Mouse (Mus musculus) forebrain, embryonic 12.5 days (tissue): ENCODE results near the gene Ugt8a. TPM values are rescaled to one million over a fixed set of nuclear protein-coding genes. Genes with fewer than 3 reads are reported as not detected.

Experiments used
- ATAC-seq: fragments of 200-750 bp; cut with Nextera tagmentation; 2 replicates; pipeline ENCODE4 v1.8.0; 2017; ENCODE audit warnings: moderate TSS enrichment; ENCODE audit not compliant: low FRiP score
- H3K27ac ChIP-seq: fragments of 300-500 bp; sonication (generic); 2 replicates; pipeline ENCODE4 v1.5.1; 2016; ENCODE audit warnings: mild to moderate bottlenecking
- H3K27me3 ChIP-seq: fragments of 300-500 bp; sonication (generic); 2 replicates; pipeline ENCODE4 v1.6.1; 2016; ENCODE audit warnings: mild to moderate bottlenecking
- H3K36me3 ChIP-seq: fragments of 300-500 bp; sonication (generic); replicated peaks from 2 replicates; pipeline ENCODE4 v1.6.1; 2016; ENCODE audit warnings: mild to moderate bottlenecking
- H3K4me1 ChIP-seq: fragments of 300-500 bp; sonication (generic); 2 replicates; pipeline ENCODE4 v1.6.1; 2016
- H3K4me2 ChIP-seq: fragments of 300-500 bp; sonication (generic); 2 replicates; pipeline ENCODE4 v1.6.1; 2016; ENCODE audit warnings: mild to moderate bottlenecking, moderate library complexity
- H3K4me3 ChIP-seq: fragments of 300-500 bp; sonication (generic); replicated peaks from 2 replicates; pipeline ENCODE4 v1.5.1; 2016; ENCODE audit warnings: mild to moderate bottlenecking
- H3K9ac ChIP-seq: fragments of 300-500 bp; sonication (generic); 2 replicates; pipeline ENCODE4 v1.6.1; 2016; ENCODE audit warnings: mild to moderate bottlenecking
- H3K9me3 ChIP-seq: fragments of 300-500 bp; sonication (generic); 2 replicates; pipeline ENCODE4 v1.6.1; 2016
- WGBS: fragments of 180-500 bp; shearing (Covaris S2); methylation state at CpG from one replicate; pipeline ENCODE4 v1.1.7; 2016; 5-methylcytosine and 5-hydroxymethylcytosine counted together
- polyA plus RNA-seq: library from polyadenylated mRNA; unstranded; fragments of >200 nt; fragmentation: Nextera tagmentation; extraction: Ambion mirVana; gene quantifications from 2 replicates; pipeline ENCODE4 v1.2.1, GENCODE M21; 2016

Ugt8a gene
- polyA plus RNA-seq, 1 experiment from 2014 or later = 4.1 TPM

- ATAC-seq = no peak
- no peak overlapping the region for H3K4me2 ChIP-seq
- no peak overlapping the region for H3K4me3 ChIP-seq
- H3K9me3 ChIP-seq = no peaks in the 10 kb centered on the region
- H3K36me3 ChIP-seq = no peaks in the 10 kb centered on the region
- no peaks in the 10 kb centered on the region for H3K27me3 ChIP-seq
- WGBS = 84% methylated on average over 4 of the region's 4 CpGs
- no peaks in the 10 kb centered on the region for H3K4me1 ChIP-seq
- no peak overlapping the region for H3K27ac ChIP-seq
- no peak overlapping the region for H3K9ac ChIP-seq
Measured at GRCm38 (mm10) chr3:125828051-125828450, 110.4 kb downstream of the Ugt8a start.

- no peak overlapping the region for H3K27ac ChIP-seq
- H3K4me3 ChIP-seq = no peak overlapping the region
- no peaks in the 10 kb centered on the region for H3K9me3 ChIP-seq
- no peak for ATAC-seq
- H3K36me3 ChIP-seq = no peaks in the 10 kb centered on the region
- no peak overlapping the region for H3K4me2 ChIP-seq
- H3K9ac ChIP-seq = no peak overlapping the region
- 84% methylated on average over 4 of the region's 4 CpGs for WGBS
- H3K27me3 ChIP-seq = no peaks in the 10 kb centered on the region
- no peaks in the 10 kb centered on the region for H3K4me1 ChIP-seq
Measured at GRCm38 (mm10) chr3:125827256-125827655, 111.2 kb downstream of the Ugt8a start.

GRCm38 (mm10) chr3:125819741-125820140 lies 118.7 kb downstream of the Ugt8a start:
- H3K27me3 ChIP-seq = no peaks in the 10 kb centered on the region
- H3K4me2 ChIP-seq = no peak overlapping the region
- H3K9me3 ChIP-seq = no peaks in the 10 kb centered on the region
- ATAC-seq = no peak
- H3K9ac ChIP-seq = no peak overlapping the region
- no peak overlapping the region for H3K4me3 ChIP-seq
- H3K4me1 ChIP-seq = no peaks in the 10 kb centered on the region
- H3K36me3 ChIP-seq = no peaks in the 10 kb centered on the region
- no peak overlapping the region for H3K27ac ChIP-seq
